Mouse (Mus musculus) kidney, embryonic 16.5 days (tissue): ENCODE measurements around the gene Tex52. TPM values are rescaled to one million over a fixed set of nuclear protein-coding genes. Genes with fewer than 3 reads are reported as not detected.

Source experiments
- polyA plus RNA-seq: library from polyadenylated mRNA; unstranded; fragments of >200 nt; fragmentation: Nextera tagmentation; extraction: Ambion mirVana; gene quantifications from 2 replicates; pipeline ENCODE4 v1.2.1, GENCODE M21; 2015

The Tex52 gene
- polyA plus RNA-seq, 1 experiment from 2014 or later, result 0.21 TPM

Other genes with a start within 250 kb of the Tex52 start
- 140 and 147 TPM in 2 replicates for gene Tspan9, start 231.9 kb upstream of the Tex52 start, polyA plus RNA-seq
- gene Tead4, start 74.6 kb upstream of the Tex52 start, polyA plus RNA-seq, result 3.0 and 3.3 TPM in 2 replicates
- 24.1 and 28.4 TPM in 2 replicates for gene Tulp3, start 19.6 kb upstream of the Tex52 start, polyA plus RNA-seq
- 121 and 131 TPM in 2 replicates for gene Rhno1, start 12.5 kb upstream of the Tex52 start, polyA plus RNA-seq
- gene Foxm1, start 12.5 kb upstream of the Tex52 start, polyA plus RNA-seq, result 31.3 and 38.3 TPM in 2 replicates
- gene Gm44596, start within 50 bp of the Tex52 start, polyA plus RNA-seq, result not detected in 2 replicates
- gene Nrip2, start 23.8 kb downstream of the Tex52 start, polyA plus RNA-seq, result 24.7 and 26.3 TPM in 2 replicates
- gene Itfg2, start 49.5 kb downstream of the Tex52 start, polyA plus RNA-seq, result 35.6 and 39.2 TPM in 2 replicates
- gene Fkbp4, start 63.2 kb downstream of the Tex52 start, polyA plus RNA-seq, result 550 and 556 TPM in 2 replicates
- gene Pzp, start 151.3 kb downstream of the Tex52 start, polyA plus RNA-seq, result 0.86 and 1.4 TPM in 2 replicates
- gene A2ml1, start 206.2 kb downstream of the Tex52 start, polyA plus RNA-seq, result 0.26 and 0.32 TPM in 2 replicates
- not detected in 2 replicates for gene Klrb1a, start 248.1 kb downstream of the Tex52 start, polyA plus RNA-seq